Mouse (Mus musculus): ENCODE results near the gene Arih1. TPM values are rescaled to one million over a fixed set of nuclear protein-coding genes. Genes with fewer than 3 reads are reported as not detected.
"Not testable (repeated sequence)": the region's sequence is repeated elsewhere in the genome, so short reads cannot be mapped to it uniquely, and the experiment has no call there.

The Arih1 gene
- polyA plus RNA-seq, 1 experiment from 2014 or later: 14.1 TPM

GRCm38 (mm10) chr9:59455404-59456068, 30.9 kb downstream of the Arih1 start:
- 84% methylated on average over 3 of the region's 3 CpGs for WGBS
- no peak for DNase-seq (ENCODE audit: low spot score)
- no peaks in the 10 kb centered on the region for H3K4me1 ChIP-seq
- no peak overlapping the region for H3K27ac ChIP-seq (replicated peaks)
- no peak overlapping the region for H3K4me3 ChIP-seq
- H3K9me3 ChIP-seq (replicated peaks): no peaks in the 10 kb centered on the region
- H3K36me3 ChIP-seq: peaks cover 25% of the 10 kb centered on the region
- H3K27me3 ChIP-seq (ENCODE audit: low read depth, poor library complexity, severe bottlenecking): no peaks in the 10 kb centered on the region

- Histone ChIP-seq H3K9me3 (replicated peaks) (no peaks in the 10 kb centered on the region), H3K27me3 (ENCODE audit: low read depth, poor library complexity, severe bottlenecking) (no peaks in the 10 kb centered on the region), H3K36me3 (peaks cover 78% of the 10 kb centered on the region), H3K4me1 (no peaks in the 10 kb centered on the region), H3K27ac (replicated peaks) (no peak overlapping the region), H3K4me3 (no peak overlapping the region)
- WGBS: 91% methylated on average over 1 of the region's 1 CpGs
- no peak for DNase-seq (ENCODE audit: low spot score)
Measured at GRCm38 (mm10) chr9:59433729-59434128, 52.7 kb downstream of the Arih1 start.

- peaks cover 90% of the 10 kb centered on the region for H3K36me3 ChIP-seq
- no peaks in the 10 kb centered on the region for H3K27me3 ChIP-seq (ENCODE audit: low read depth, poor library complexity, severe bottlenecking)
- H3K9me3 ChIP-seq (replicated peaks): no peaks in the 10 kb centered on the region
- H3K4me3 ChIP-seq: no peak overlapping the region
- DNase-seq (ENCODE audit: low spot score): no peak
- 93% methylated on average over 2 of the region's 2 CpGs for WGBS
- H3K4me1 ChIP-seq: no peaks in the 10 kb centered on the region
- no peak overlapping the region for H3K27ac ChIP-seq (replicated peaks)
Measured at GRCm38 (mm10) chr9:59431626-59432025, 54.8 kb downstream of the Arih1 start.

- H3K4me3 ChIP-seq: no peak overlapping the region
- no peaks in the 10 kb centered on the region for H3K4me1 ChIP-seq
- peaks cover 24% of the 10 kb centered on the region for H3K36me3 ChIP-seq
- no peaks in the 10 kb centered on the region for H3K27me3 ChIP-seq (ENCODE audit: low read depth, poor library complexity, severe bottlenecking)
- no peak for DNase-seq (ENCODE audit: low spot score)
- H3K9me3 ChIP-seq (replicated peaks): no peaks in the 10 kb centered on the region
- WGBS: 95% methylated on average over 6 of the region's 6 CpGs
- H3K27ac ChIP-seq (replicated peaks): no peak overlapping the region
Measured at GRCm38 (mm10) chr9:59420487-59420886, 65.9 kb downstream of the Arih1 start.

GRCm38 (mm10) chr9:59407271-59407670, 79.1 kb downstream of the Arih1 start:
- no peak overlapping the region for H3K27ac ChIP-seq (replicated peaks)
- 98% methylated on average over 1 of the region's 1 CpGs for WGBS
- H3K4me1 ChIP-seq: no peaks in the 10 kb centered on the region
- peaks cover 88% of the 10 kb centered on the region for H3K36me3 ChIP-seq
- H3K27me3 ChIP-seq (ENCODE audit: low read depth, poor library complexity, severe bottlenecking): no peaks in the 10 kb centered on the region
- H3K9me3 ChIP-seq (replicated peaks): no peaks in the 10 kb centered on the region
- no peak overlapping the region for H3K4me3 ChIP-seq
- DNase-seq (ENCODE audit: low spot score): no peak

GRCm38 (mm10) chr9:59389086-59389485, 97.3 kb downstream of the Arih1 start:
- H3K4me1 ChIP-seq: no peaks in the 10 kb centered on the region
- H3K9me3 ChIP-seq (replicated peaks): no peaks in the 10 kb centered on the region
- no peak overlapping the region for H3K4me3 ChIP-seq
- no peaks in the 10 kb centered on the region for H3K27me3 ChIP-seq (ENCODE audit: low read depth, poor library complexity, severe bottlenecking)
- no peak overlapping the region for H3K27ac ChIP-seq (replicated peaks)
- WGBS: 90% methylated on average over 4 of the region's 4 CpGs
- peaks cover 39% of the 10 kb centered on the region for H3K36me3 ChIP-seq
- no peak for DNase-seq (ENCODE audit: low spot score)

- no peak for DNase-seq (ENCODE audit: low spot score)
- no peaks in the 10 kb centered on the region for H3K4me1 ChIP-seq
- no peak overlapping the region for H3K4me3 ChIP-seq
- no peaks in the 10 kb centered on the region for H3K9me3 ChIP-seq (replicated peaks)
- WGBS: 79% methylated on average over 1 of the region's 1 CpGs
- no peaks in the 10 kb centered on the region for H3K27me3 ChIP-seq (ENCODE audit: low read depth, poor library complexity, severe bottlenecking)
- H3K27ac ChIP-seq (replicated peaks): no peak overlapping the region
- peaks cover 32% of the 10 kb centered on the region for H3K36me3 ChIP-seq
Measured at GRCm38 (mm10) chr9:59388311-59388710, 98.1 kb downstream of the Arih1 start.

GRCm38 (mm10) chr9:59387461-59387860, 99.0 kb downstream of the Arih1 start:
- H3K9me3 ChIP-seq (replicated peaks): no peaks in the 10 kb centered on the region
- H3K4me3 ChIP-seq: no peak overlapping the region
- H3K27ac ChIP-seq (replicated peaks): no peak overlapping the region
- H3K27me3 ChIP-seq (ENCODE audit: low read depth, poor library complexity, severe bottlenecking): no peaks in the 10 kb centered on the region
- DNase-seq (ENCODE audit: low spot score): no peak
- peaks cover 23% of the 10 kb centered on the region for H3K36me3 ChIP-seq
- H3K4me1 ChIP-seq: no peaks in the 10 kb centered on the region
- WGBS: 70% methylated on average over 3 of the region's 3 CpGs

- no peaks in the 10 kb centered on the region for H3K36me3 ChIP-seq
- DNase-seq (ENCODE audit: low spot score): no peak
- H3K4me1 ChIP-seq: no peaks in the 10 kb centered on the region
- WGBS: 94% methylated on average over 15 of the region's 15 CpGs
- no peak overlapping the region for H3K27ac ChIP-seq (replicated peaks)
- no peaks in the 10 kb centered on the region for H3K27me3 ChIP-seq (ENCODE audit: low read depth, poor library complexity, severe bottlenecking)
- no peak overlapping the region for H3K4me3 ChIP-seq
- H3K9me3 ChIP-seq (replicated peaks): peaks cover 19% of the 10 kb centered on the region
Measured at GRCm38 (mm10) chr9:59375626-59376025, 110.8 kb downstream of the Arih1 start.

- Histone ChIP-seq H3K4me1 (no peaks in the 10 kb centered on the region), H3K4me3 (no peak overlapping the region), H3K27me3 (ENCODE audit: low read depth, poor library complexity, severe bottlenecking) (no peaks in the 10 kb centered on the region), H3K27ac (replicated peaks) (no peak overlapping the region), H3K36me3 (no peaks in the 10 kb centered on the region), H3K9me3 (replicated peaks) (peaks cover 19% of the 10 kb centered on the region)
- WGBS: 86% methylated on average over 9 of the region's 9 CpGs
- no peak for DNase-seq (ENCODE audit: low spot score)
Measured at GRCm38 (mm10) chr9:59369646-59370045, 116.8 kb downstream of the Arih1 start.

GRCm38 (mm10) chr9:59369220-59369619, 117.2 kb downstream of the Arih1 start:
- H3K9me3 ChIP-seq (replicated peaks): peaks cover 15% of the 10 kb centered on the region
- H3K36me3 ChIP-seq: no peaks in the 10 kb centered on the region
- WGBS: 89% methylated on average over 5 of the region's 5 CpGs
- no peak for DNase-seq (ENCODE audit: low spot score)
- no peak overlapping the region for H3K4me3 ChIP-seq
- H3K4me1 ChIP-seq: no peaks in the 10 kb centered on the region
- no peaks in the 10 kb centered on the region for H3K27me3 ChIP-seq (ENCODE audit: low read depth, poor library complexity, severe bottlenecking)
- H3K27ac ChIP-seq (replicated peaks): no peak overlapping the region

GRCm38 (mm10) chr9:59360487-59360886, 125.9 kb downstream of the Arih1 start:
- WGBS: 74% methylated on average over 3 of the region's 3 CpGs
- H3K27me3 ChIP-seq (ENCODE audit: low read depth, poor library complexity, severe bottlenecking): not testable (repeated sequence)

GRCm38 (mm10) chr9:59358041-59358440, 128.4 kb downstream of the Arih1 start:
- 64% methylated on average over 1 of the region's 1 CpGs for WGBS
- H3K27ac ChIP-seq (replicated peaks); DNase-seq (ENCODE audit: low spot score); H3K4me1 ChIP-seq; H3K9me3 ChIP-seq (replicated peaks); H3K27me3 ChIP-seq (ENCODE audit: low read depth, poor library complexity, severe bottlenecking); H3K4me3 ChIP-seq; H3K36me3 ChIP-seq: not testable (repeated sequence)

More at GRCm38 (mm10) chr9:59360487-59360886, 125.9 kb downstream of the Arih1 start:
- H3K27ac ChIP-seq (replicated peaks); H3K36me3 ChIP-seq; H3K9me3 ChIP-seq (replicated peaks); H3K4me1 ChIP-seq; DNase-seq (ENCODE audit: low spot score); H3K4me3 ChIP-seq: not testable (repeated sequence)

Measured in midbrain, embryonic 10.5 days (tissue).